Mouse (Mus musculus) adrenal gland, adult 18-20 months (tissue): Measurements from ENCODE around the gene Sox10. TPM values are rescaled to one million over a fixed set of nuclear protein-coding genes. Genes with fewer than 3 reads are reported as not detected.

Source experiments
- DNase-seq, 2 experiments: peaks; one replicate each; pipeline ENCODE4 v3.0.0; 2021 to 2022; ENCODE audit warnings: low spot score in 2 of 2
- long read RNA-seq, 2 experiments: library from polyadenylated mRNA; stranded (forward); transcript quantifications; one replicate each; pipeline ENCODE4 v2.0.0; 2021
- total RNA-seq, 2 experiments: library from RNA; stranded (reverse); gene quantifications; 1 replicate in 1 of 2; 2 replicates in 1 of 2; pipeline ENCODE4 v1.2.3; 2021

Gene Sox10
- total RNA-seq: 1 to 10 TPM in 1 of 2 experiments, under 1 TPM in 1; 0.76 to 2.4 TPM
- long read RNA-seq, experiment 1, partial matches to known transcripts: 0 of 2 reads
- long read RNA-seq, experiment 1, other reads (novel, unspliced or antisense): 0 of 2 reads
- long read RNA-seq, experiment 2: 0 reads

DNA sequence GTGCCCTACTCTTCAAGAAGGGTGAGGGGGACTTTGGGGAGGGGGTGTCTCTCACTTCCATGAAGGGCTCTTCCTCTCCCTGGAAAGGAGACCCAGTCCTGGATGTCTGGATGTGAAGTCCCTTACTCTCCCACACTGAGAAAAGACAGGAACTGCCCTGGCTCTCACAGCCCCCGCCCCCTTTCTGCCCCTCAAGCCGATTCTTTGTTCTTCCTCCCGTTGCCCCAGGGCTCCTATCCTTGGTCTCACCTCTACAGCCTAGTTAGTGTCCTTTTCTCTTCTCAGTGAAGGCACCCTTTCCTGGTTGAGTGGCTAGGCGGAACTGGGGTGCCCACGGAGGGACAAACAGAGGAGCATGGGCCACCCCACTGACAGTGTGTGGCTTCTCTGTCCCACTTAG, at the start of gene Sox10:
Gene Sox10 (minus strand): TSS at position 101 of the 400 bp plus-strand sequence.
- DNase-seq: no peak

DNA sequence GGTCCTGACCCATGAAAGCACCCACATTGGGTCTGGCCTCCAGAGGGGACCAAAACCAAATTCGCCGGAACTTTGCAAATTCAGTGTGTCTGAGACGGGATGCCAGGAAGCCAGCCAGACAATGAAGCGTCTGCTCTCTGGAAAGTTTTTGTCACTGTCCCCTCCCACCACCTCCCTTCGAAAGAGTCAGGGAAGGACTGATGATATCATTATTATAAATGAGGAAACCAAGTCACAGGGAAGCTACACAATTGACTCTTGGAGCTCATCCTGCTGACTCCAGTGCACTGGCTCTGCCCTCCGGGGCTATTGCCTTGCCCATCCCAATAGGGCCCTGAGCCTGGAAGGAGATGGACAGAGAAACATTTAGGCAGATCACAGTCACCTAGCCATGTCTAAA, 48.6 kb upstream of the Sox10 start:
- no peak for DNase-seq

DNA sequence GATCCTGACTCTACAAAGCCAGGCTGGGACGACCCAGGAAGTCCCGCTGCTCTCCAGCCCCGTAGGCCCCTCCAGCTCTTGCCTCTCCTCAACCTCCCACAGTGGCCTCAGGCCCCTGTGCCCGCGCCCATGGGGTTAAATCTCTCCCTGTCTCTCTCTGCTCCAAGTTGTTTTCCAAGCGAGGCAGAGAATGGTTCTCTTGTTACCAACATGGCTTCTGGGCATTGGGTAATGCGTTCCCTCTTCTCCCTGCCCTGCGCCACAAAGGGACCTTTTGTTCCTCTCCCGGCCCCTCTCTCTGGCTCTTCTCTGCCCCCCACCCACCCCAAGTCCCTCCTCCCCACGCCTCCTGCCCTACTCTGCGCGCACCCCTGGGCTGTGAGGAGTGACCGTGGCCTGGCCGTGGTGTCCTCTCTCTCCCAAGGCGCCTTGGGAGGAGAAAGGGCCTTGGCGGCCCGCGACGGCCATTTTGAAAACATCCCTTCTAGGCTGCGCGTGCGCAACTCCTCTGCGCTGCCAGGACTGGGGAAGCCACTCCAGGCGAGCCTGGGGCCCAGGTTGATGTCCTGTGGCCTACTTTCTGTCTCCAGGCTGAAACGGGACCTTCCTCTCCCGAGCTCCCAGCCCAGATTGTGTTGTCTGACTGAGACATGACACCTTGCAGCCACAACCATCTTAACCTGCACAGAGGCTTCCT, 47.9 kb upstream of the Sox10 start:
- no peak for DNase-seq

DNA sequence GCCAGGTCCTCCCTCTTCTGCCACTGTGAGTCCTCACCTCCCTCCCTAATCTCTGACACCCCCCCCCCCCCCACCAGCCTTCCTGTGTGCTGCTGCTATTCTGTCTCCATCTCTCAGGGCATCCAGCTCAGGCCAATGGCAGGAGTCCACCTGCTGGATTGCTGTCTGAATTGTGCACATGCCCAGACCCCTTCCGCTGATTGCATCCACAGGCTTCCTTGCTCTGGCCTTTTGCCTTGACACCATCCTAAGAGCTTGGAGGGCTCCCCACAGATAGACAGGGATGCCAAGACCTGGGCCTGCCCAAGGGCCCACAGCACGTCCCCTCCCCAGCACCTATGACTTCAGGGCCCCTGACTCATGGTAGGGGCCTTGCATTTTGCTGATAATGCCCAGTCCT, 45.3 kb upstream of the Sox10 start:
- DNase-seq: no peak

DNA sequence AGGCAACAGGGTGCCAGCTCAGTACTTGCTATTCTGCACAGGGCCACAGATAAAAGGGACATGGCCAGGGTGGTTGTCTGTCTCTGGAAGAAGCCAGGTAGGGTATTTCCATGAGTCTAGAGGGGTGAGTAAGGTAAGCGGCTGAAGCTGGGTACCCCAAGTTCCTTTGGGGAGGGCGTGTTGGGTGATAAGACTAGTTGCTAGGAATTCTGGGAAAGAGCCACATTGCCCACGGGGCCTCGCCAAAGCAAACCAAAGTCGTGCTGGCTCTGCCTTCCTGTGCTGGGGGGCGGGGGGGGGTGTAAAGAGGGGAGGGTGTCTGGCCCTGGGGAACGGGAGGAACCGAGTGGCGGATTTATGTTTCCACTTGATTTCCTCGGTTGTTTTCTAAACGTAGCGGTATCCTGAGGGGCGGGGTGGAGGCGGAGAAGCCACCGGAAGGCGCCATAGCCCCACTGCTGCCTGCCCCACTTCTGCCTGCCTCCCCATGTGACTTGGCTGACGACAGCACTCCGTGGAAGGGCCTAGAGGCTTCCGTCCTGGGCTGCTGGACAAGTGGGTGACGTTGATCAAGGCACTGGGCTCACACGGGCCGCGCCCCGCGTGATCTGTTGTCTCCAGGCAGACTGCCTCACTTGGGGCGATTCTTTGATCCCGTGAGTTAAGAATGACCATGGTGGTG, 43.9 kb upstream of the Sox10 start:
- peak in 1 of 2 experiments; percentile 50 for DNase-seq

DNA sequence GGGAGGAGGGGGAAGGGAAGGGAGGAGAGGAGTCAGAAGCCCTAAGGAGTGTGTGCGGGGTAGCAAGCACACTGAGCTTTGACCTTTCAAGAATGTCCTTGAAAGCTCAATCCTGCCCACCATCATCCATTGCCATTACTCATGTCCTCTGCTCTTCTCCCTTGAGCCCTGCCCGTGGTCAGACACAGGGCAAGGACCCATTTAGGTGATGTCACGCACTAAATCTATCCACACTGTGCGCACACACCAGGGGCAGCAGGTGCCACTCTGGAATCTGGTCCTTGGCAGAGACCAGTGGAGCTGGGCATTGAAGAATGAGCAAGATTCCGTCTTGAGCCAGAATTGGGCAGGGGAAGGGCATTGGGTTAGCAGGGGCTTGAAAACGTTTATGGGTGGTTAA, 43.2 kb upstream of the Sox10 start:
- DNase-seq: peak in 1 of 2 experiments; percentile 37

DNA sequence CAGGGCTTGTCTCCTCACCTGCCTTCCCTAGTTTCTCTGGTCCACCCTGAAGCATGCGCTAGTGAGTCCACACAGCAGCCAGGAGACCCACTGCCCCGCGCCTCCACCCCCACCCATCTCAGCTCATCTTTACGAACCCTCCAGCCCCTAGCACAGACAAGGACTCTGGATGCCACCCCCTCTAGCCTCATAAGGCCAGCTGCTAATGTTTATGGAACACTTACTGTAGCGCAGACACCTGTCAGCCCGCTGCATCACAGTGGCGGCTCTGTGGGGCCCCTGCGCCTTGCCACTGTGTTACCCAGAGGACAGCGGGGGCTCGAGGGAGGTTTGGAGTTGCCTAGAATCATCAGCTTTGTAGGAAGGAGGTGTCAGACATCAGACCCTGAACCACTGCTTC, 37.5 kb upstream of the Sox10 start:
- no peak for DNase-seq

DNA sequence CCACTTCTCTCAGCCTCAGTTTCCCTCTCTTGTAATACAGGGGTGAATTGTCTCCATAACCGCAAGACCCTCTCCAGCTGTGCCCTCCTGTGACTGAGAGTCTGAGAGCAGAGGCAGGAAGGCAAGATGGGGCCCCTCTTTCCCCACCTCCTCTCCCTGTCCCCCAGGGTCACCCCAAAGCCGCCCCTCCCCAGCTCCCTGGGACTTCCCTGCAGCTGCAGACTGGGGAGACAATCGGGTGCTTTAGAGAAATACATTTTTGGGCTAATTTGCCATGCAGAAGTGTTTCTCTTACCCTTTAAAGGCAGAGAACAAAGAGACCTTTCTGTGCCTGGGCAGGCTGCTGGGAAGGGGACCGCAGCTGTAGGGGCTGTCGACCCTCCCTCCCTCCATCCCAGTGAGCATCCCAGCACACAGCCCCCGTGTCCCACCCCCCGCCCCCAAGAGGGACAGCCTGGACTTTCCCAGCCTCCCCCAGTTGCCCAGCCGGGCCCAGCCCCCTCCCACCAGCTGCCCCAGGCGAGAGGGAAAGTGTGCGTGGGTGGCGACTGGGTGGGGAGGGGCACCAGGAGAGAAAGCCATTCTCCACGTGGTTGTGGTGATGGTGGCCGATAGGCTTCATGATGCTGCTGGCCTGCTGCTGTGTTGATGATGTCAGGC, 36.6 kb upstream of the Sox10 start:
- DNase-seq: no peak

DNA sequence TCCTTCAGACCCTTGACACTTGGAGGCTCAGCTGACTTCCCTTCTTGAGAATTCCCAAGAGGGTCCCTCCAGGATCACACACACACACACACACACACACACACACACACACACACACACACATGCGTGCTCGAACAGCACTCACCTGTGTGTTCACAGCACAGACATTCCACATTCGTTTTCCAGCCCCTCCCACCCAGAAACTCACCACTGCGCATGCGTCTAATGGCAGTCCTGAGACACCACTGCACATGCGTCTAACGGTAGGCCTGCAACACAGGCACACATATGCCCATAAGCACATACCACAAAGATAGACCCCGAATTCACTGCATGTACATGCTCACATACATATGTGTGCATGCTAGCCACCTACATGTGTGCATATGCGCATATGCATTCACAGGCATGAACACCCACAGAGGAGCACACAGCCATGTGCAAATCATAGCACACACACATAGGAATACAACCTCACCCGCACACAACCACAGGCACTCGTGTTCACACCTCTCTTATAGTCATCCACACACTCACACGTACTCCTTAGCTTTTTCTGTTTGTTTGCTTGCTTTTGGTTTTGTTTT, 34.4 kb upstream of the Sox10 start:
- DNase-seq: no peak

DNA sequence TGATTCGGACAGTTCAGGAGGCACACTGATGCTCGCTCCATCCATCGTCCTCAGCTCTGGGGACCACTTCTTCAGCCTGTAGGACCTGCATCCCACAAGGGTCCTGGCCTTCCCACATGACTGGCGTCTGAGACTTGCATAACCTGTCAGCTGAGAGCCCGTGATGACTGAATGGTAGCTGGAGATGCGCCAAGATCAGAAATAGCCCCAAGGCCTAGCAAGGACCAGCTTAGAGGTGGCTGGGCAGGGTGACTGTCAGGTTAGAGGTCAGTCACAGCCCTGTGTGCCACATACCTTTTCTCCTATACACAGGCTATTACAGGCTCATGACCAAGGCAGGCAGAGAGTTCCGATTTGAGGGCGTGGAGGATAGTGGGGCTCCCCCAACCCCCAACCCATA, 30.5 kb upstream of the Sox10 start:
- DNase-seq: peak in 1 of 2 experiments; percentile 21

DNA sequence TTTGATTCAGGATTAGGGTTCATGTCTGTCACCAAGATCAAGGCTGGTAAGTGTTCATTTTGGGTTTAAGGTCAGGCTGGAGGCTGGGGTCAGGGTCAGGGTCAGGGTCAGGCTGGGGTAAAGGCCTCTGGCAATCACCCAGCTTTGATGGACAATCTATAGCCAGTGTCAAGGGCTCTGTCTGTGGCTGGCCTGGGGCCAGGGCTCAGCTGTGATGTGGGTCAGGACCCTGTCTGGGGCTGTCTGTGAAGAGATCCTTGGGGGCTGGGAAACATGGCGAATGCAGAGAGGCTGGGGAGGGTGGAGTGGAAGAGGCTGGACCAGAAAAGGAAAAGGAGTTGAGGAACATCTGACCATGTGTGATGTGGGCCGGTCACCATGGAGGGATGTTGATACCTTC, 29.9 kb upstream of the Sox10 start:
- no peak for DNase-seq

DNA sequence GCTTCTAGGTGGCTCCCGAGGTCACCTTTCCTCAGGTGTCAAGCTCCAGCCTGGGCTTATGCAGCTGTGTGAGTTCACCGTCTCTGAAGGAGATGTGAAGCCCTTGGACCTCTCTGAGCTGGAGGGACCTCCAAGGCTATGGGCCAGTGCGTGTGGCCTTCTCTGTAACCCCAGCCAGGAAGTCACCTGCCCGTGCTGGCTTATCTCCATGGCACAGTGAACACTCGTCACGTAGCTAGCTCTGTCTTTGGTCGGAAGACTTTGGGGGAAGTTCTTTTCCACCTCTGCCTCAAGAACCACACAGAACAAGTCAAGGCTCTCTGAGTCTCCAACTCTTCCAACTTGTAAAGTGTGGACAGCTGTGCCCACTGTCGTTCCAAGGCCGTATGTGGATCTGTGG, 29.0 kb upstream of the Sox10 start:
- no peak for DNase-seq

DNA sequence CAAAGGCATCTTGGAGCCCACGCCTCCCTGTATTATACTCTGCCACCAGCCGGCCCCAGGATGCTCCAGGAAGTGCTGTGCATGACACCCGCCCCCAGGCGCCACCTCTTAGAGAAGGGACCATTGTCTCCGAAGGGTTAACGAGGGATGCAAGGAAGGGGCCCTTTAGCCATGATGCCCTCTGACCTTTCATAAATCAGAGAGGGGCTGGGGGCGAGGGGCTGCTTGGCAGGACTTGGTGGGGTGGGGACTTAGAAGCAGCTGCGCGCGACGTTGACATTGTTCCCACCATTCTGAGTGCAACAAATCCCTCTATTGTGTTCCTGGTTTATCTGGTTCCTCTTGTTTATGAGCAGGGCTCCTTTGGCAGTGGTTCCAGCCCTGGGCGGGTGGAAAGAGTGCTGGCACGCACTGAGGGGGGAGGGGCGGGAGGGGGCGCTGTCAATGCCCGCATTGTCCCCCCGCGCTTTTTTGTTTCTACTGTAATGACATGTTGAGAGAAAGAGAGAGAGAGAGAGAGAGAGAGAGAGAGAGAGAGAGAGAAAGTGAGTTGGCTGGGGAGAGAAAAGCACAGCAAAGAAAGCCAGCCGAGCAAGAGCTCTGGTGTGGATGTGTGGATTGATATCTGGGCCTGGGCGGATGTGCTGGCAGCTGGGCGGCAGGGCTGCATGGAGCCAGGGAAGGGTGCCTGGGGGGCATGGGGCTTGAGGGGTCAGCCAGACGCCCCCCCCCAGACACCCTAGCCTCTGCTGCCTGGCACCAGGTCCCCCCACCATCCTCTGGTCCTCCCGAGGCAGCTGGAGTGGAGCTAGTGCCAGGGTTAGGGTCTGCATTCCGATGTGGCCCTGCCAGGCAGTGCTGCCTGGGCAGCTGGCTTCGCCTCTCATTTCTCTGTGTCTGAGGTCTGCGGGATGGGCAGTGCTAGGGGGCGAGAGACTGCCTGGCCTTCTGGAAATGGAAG, 28.1 kb upstream of the Sox10 start:
- DNase-seq: no peak

DNA sequence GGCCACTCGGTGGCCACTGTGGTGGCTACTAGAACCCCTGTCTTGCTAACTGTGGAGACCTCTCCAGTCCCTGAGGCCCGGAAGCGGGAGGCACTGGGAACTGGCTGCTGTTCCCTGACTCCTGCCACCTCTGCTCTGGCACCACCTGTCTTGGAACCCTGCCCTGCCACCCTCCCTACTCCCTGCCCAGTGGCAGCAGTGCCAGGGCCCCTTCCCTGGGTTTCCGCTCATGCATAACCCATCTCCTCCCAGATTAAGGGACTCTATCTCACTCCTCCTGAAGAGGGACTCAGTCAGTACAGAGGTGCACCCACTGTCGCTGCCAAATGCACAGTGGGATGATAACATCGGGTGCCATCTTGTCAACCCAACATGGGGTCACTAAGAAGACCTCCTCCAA, 27.4 kb upstream of the Sox10 start:
- DNase-seq: no peak

DNA sequence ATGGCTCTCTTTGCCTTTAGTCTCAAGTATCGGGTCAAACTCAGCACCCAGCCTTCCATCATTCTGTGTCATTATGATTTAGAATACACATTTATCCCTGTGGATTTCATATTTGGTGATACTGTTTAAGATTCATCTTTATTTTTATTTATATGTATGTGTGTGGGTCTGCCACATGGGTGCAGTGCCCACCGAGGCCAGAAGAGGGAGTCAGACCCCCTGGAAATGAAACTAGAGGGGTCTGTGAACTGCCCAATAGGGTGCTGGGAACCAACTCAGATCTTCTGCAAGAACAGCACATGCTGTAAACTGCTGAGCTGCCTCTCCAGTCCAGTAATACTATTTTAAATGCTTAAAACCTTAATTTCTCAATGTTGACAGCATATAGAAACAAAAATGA, 26.4 kb upstream of the Sox10 start:
- DNase-seq: no peak

DNA sequence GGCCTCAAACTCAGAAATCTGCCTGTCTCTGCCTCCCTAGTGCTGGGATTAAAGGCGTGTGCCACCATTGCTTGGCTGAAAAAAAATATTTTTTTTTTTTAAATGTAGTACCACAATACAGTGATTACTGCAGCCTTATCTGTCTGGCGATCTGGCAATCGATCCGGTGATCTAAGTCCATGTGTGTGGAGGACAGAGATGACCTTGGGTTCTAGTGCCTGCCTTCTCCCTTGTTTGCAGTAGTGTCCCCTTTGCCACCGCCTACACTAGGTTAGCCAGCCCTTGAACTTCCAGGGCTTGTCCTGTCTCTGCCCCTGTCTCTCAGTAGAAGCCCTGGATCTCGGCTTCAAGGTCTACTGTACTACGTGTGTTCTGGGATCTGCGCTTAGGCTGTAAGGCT, 22.8 kb upstream of the Sox10 start:
- no peak for DNase-seq

DNA sequence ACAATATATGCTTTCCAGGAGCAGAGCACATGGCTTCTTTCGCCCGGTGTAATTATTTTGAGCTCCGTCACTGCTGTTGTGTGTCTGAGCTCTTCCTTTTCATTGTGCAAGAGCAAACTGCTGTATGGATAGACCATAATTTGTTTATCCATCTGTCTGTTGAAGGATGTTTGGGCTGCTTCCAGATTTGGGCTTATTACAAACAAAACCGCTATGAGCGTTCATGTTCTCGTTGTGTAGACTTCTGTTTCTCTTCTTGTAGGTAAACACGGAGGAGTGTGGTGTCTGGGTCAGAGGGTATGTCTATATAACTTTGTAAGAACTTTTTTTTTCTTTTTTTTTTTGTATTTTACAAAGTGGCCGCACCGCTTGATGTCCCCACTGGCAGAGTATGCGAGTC, 20.2 kb upstream of the Sox10 start:
- no peak for DNase-seq

DNA sequence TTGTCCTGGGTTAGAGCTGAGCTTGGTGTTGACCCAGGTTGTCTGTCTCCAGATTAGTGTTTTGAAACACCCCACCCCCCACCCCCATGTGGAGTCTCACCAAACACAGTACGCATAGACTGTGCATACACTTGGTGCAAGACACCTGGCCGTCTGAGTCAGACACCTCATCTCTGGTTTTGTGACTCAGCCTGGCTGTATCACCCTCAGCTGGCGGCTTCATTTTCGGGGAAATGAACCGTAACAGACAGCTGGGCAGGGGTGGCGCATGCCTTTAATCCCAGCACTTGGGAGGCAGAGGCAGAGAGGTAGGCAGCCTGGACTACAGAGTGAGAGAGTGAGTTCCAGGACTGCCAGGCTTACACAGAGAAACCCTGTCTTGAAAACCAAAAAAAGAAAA, 11.9 kb upstream of the Sox10 start:
- DNase-seq: no peak

DNA sequence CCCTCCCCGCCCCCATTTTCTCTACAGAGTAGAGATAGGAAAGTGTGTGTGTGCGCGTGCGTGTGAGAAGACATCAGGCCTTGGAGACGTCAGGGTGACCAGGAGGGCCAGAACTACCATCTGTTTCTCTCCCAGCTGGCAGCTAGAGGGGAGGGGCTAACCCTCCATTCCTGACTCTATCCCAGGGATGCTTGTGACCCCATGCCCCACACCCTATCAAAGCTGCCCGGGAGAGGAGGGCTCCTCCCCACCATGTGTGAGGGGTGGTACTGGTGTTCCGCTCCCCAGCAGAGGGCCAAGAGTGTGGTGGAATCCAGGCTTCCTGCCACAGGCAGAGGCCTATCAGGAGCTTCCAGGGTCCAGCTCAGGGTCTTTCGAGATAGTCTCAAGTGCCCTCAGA, 1.7 kb upstream of the Sox10 start:
- DNase-seq: no peak

DNA sequence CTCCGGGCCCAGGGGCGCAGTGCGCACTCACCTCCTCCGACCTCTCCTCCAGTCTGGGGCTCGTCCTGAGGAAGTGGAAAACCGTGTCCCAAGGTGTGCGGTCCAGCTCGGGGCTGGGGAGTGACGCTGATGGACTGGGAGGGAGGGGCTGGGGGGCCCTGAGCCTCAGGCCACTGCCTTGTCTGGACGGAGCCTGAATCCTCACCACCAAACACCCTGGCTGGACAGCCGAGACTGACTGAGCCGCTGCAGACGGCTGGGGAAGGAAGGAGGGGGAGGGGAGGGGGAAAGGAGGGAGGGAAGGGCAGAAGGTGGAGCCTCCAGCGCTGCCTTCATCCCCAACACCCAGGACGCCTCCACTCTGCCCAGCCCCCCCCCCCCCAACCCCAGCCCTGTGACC, 789 bp downstream of the Sox10 start:
- no peak for DNase-seq

DNA sequence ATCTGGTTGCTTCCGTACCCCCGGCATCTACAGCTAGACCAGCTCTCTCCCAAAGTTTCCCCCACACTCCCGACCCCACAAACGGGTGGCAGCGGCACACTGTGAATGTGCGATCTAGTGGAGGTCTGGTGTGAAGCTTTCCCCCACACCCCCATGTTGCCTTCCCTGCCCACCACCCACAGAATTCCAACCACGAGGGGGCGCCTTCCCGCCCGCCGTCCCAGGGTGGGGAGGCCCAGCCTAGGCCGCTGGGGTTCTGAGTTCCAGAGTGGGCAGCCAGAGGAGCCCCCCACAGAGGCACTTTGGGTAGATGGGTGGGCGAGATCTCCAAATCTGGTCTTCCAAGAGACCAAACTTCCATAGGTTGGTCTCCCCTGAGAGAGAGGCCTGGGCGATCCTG, 2.2 kb downstream of the Sox10 start:
- DNase-seq: no peak
